Mouse (Mus musculus) lung, embryonic 15.5 days (tissue): Measurements from ENCODE around the gene Usp48. TPM values are rescaled to one million over a fixed set of nuclear protein-coding genes. Genes with fewer than 3 reads are reported as not detected.
A peak's percentile ranks its signal among the peaks of the same experiment; 100 is the strongest.

Source experiments
- ATAC-seq: fragments of 200-750 bp; cut with Nextera tagmentation; 2 replicates; pipeline ENCODE4 v1.8.0; 2017; ENCODE audit warnings: moderate number of reproducible peaks, borderline replicate concordance; ENCODE audit not compliant: low FRiP score, low TSS enrichment; ENCODE audit errors: extremely low read depth
- H3K27ac ChIP-seq: fragments of 300-500 bp; sonication (generic); 2 replicates; pipeline ENCODE4 v1.5.1; 2015; ENCODE audit warnings: moderate library complexity, mild to moderate bottlenecking, inconsistent platforms
- H3K27me3 ChIP-seq: fragments of 300-500 bp; sonication (generic); 2 replicates; pipeline ENCODE4 v1.6.1; 2015; ENCODE audit warnings: inconsistent platforms
- H3K36me3 ChIP-seq: fragments of 300-500 bp; sonication (generic); 2 replicates; pipeline ENCODE4 v1.6.1; 2015; ENCODE audit warnings: inconsistent platforms
- H3K4me1 ChIP-seq: fragments of 300-500 bp; sonication (generic); 2 replicates; pipeline ENCODE4 v1.6.1; 2015; ENCODE audit warnings: inconsistent platforms
- H3K4me2 ChIP-seq: fragments of 300-500 bp; sonication (generic); 2 replicates; pipeline ENCODE4 v1.6.1; 2015; ENCODE audit warnings: inconsistent platforms, mild to moderate bottlenecking, moderate library complexity
- H3K4me3 ChIP-seq: fragments of 300-500 bp; sonication (generic); 2 replicates; pipeline ENCODE4 v1.5.1; 2015; ENCODE audit warnings: mild to moderate bottlenecking, inconsistent platforms
- H3K9ac ChIP-seq: fragments of 300-500 bp; sonication (generic); 2 replicates; pipeline ENCODE4 v1.6.1; 2015; ENCODE audit warnings: inconsistent platforms
- H3K9me3 ChIP-seq: fragments of 300-500 bp; sonication (generic); 2 replicates; pipeline ENCODE4 v1.6.1; 2016; ENCODE audit warnings: inconsistent platforms
- WGBS: fragments of 180-500 bp; shearing (Covaris S2); methylation state at CpG from one replicate; pipeline ENCODE4 v1.1.7; 2015; 5-methylcytosine and 5-hydroxymethylcytosine counted together
- polyA plus RNA-seq: library from polyadenylated mRNA; unstranded; fragments of >200 nt; fragmentation: Nextera tagmentation; extraction: Ambion mirVana; gene quantifications from 2 replicates; pipeline ENCODE4 v1.2.1, GENCODE M21; 2015

Gene Usp48
- polyA plus RNA-seq, 1 experiment from 2014 or later, result 65.8 TPM

- no peak overlapping the region for H3K9ac ChIP-seq
- WGBS, result 76% methylated on average over 2 of the region's 2 CpGs
- H3K4me3 ChIP-seq, result no peak overlapping the region
- no peak overlapping the region for H3K4me2 ChIP-seq
- H3K4me1 ChIP-seq, result peaks cover 11% of the 10 kb centered on the region
- H3K36me3 ChIP-seq, result no peaks in the 10 kb centered on the region
- no peak overlapping the region for H3K27ac ChIP-seq
- peaks cover 66% of the 10 kb centered on the region for H3K27me3 ChIP-seq
- H3K9me3 ChIP-seq, result no peaks in the 10 kb centered on the region
- ATAC-seq, result no peak
Measured at GRCm38 (mm10) chr4:137679979-137680550, 86.5 kb downstream of the Usp48 start.

GRCm38 (mm10) chr4:137680721-137681120 is 87.2 kb downstream of the Usp48 start:
- 21% methylated on average over 7 of the region's 7 CpGs for WGBS
- peaks cover 61% of the 10 kb centered on the region for H3K27me3 ChIP-seq
- H3K9ac ChIP-seq, result no peak overlapping the region
- peaks cover 11% of the 10 kb centered on the region for H3K4me1 ChIP-seq
- ATAC-seq, result no peak
- H3K27ac ChIP-seq, result no peak overlapping the region
- H3K36me3 ChIP-seq, result no peaks in the 10 kb centered on the region
- no peaks in the 10 kb centered on the region for H3K9me3 ChIP-seq
- no peak overlapping the region for H3K4me2 ChIP-seq
- no peak overlapping the region for H3K4me3 ChIP-seq

GRCm38 (mm10) chr4:137681408-137682104 is 88.0 kb downstream of the Usp48 start:
- H3K36me3 ChIP-seq, result no peaks in the 10 kb centered on the region
- no peak overlapping the region for H3K27ac ChIP-seq
- H3K9ac ChIP-seq, result 0 out of 2 replicates have a peak overlapping the region, but pooled peaks have one; percentile 6
- H3K27me3 ChIP-seq, result peaks cover 60% of the 10 kb centered on the region
- 4% methylated on average over 52 of the region's 52 CpGs for WGBS
- ATAC-seq, result peak; percentile 32; the same call in 1 of the 2 replicates
- no peaks in the 10 kb centered on the region for H3K9me3 ChIP-seq
- peaks cover 11% of the 10 kb centered on the region for H3K4me1 ChIP-seq
- H3K4me2 ChIP-seq, result peak overlapping the region; percentile 69
- H3K4me3 ChIP-seq, result peak overlapping the region; percentile 27

- H3K9ac ChIP-seq, result no peak overlapping the region
- H3K36me3 ChIP-seq, result no peaks in the 10 kb centered on the region
- H3K9me3 ChIP-seq, result no peaks in the 10 kb centered on the region
- peaks cover 52% of the 10 kb centered on the region for H3K27me3 ChIP-seq
- no peak overlapping the region for H3K4me2 ChIP-seq
- no peak overlapping the region for H3K4me3 ChIP-seq
- H3K27ac ChIP-seq, result no peak overlapping the region
- 41% methylated on average over 7 of the region's 7 CpGs for WGBS
- peaks cover 16% of the 10 kb centered on the region for H3K4me1 ChIP-seq
- ATAC-seq, result no peak
Measured at GRCm38 (mm10) chr4:137682961-137683453, 89.5 kb downstream of the Usp48 start.

- H3K4me2 ChIP-seq, result no peak overlapping the region
- H3K27me3 ChIP-seq, result peaks cover 46% of the 10 kb centered on the region
- no peak overlapping the region for H3K9ac ChIP-seq
- H3K4me3 ChIP-seq, result no peak overlapping the region
- ATAC-seq, result no peak
- no peak overlapping the region for H3K27ac ChIP-seq
- 23% methylated on average over 9 of the region's 9 CpGs for WGBS
- peaks cover 16% of the 10 kb centered on the region for H3K4me1 ChIP-seq
- no peaks in the 10 kb centered on the region for H3K36me3 ChIP-seq
- no peaks in the 10 kb centered on the region for H3K9me3 ChIP-seq
Measured at GRCm38 (mm10) chr4:137684830-137685343, 91.3 kb downstream of the Usp48 start.

GRCm38 (mm10) chr4:137686303-137686702 is 92.7 kb downstream of the Usp48 start:
- Histone ChIP-seq H3K27me3 (peaks cover 31% of the 10 kb centered on the region), H3K9ac (no peak overlapping the region), H3K4me2 (no peak overlapping the region), H3K4me1 (peaks cover 12% of the 10 kb centered on the region), H3K4me3 (no peak overlapping the region), H3K9me3 (no peaks in the 10 kb centered on the region), H3K27ac (no peak overlapping the region), H3K36me3 (no peaks in the 10 kb centered on the region)
- WGBS, result 65% methylated on average over 5 of the region's 5 CpGs
- no peak for ATAC-seq

- ATAC-seq, result no peak
- H3K27me3 ChIP-seq, result peaks cover 21% of the 10 kb centered on the region
- no peak overlapping the region for H3K4me2 ChIP-seq
- no peak overlapping the region for H3K4me3 ChIP-seq
- H3K9me3 ChIP-seq, result no peaks in the 10 kb centered on the region
- 36% methylated on average over 14 of the region's 14 CpGs for WGBS
- peaks cover 5% of the 10 kb centered on the region; the same call in 1 of the 2 replicates for H3K4me1 ChIP-seq
- H3K27ac ChIP-seq, result no peak overlapping the region
- H3K36me3 ChIP-seq, result no peaks in the 10 kb centered on the region
- no peak overlapping the region for H3K9ac ChIP-seq
Measured at GRCm38 (mm10) chr4:137687234-137687825, 93.8 kb downstream of the Usp48 start.

GRCm38 (mm10) chr4:137692107-137692902 is 98.8 kb downstream of the Usp48 start:
- no peak overlapping the region for H3K9ac ChIP-seq
- no peak overlapping the region for H3K4me2 ChIP-seq
- H3K27ac ChIP-seq, result no peak overlapping the region
- no peak for ATAC-seq
- H3K4me1 ChIP-seq, result peaks cover 17% of the 10 kb centered on the region
- H3K9me3 ChIP-seq, result no peaks in the 10 kb centered on the region
- H3K27me3 ChIP-seq, result no peaks in the 10 kb centered on the region
- H3K36me3 ChIP-seq, result no peaks in the 10 kb centered on the region
- 68% methylated on average over 10 of the region's 10 CpGs for WGBS
- no peak overlapping the region for H3K4me3 ChIP-seq

GRCm38 (mm10) chr4:137695300-137695699 is 101.7 kb downstream of the Usp48 start:
- no peaks in the 10 kb centered on the region for H3K36me3 ChIP-seq
- no peak for ATAC-seq
- H3K27me3 ChIP-seq, result no peaks in the 10 kb centered on the region
- H3K4me3 ChIP-seq, result no peak overlapping the region
- peak overlapping the region; percentile 2; the same call in 1 of the 2 replicates for H3K27ac ChIP-seq
- WGBS, result 57% methylated on average over 8 of the region's 8 CpGs
- no peak overlapping the region for H3K4me2 ChIP-seq
- H3K9me3 ChIP-seq, result no peaks in the 10 kb centered on the region
- no peak overlapping the region for H3K9ac ChIP-seq
- H3K4me1 ChIP-seq, result peaks cover 46% of the 10 kb centered on the region

- no peak for ATAC-seq
- no peaks in the 10 kb centered on the region for H3K27me3 ChIP-seq
- H3K4me1 ChIP-seq, result peaks cover 46% of the 10 kb centered on the region
- no peak overlapping the region for H3K4me3 ChIP-seq
- no peaks in the 10 kb centered on the region for H3K9me3 ChIP-seq
- no peak overlapping the region for H3K4me2 ChIP-seq
- H3K36me3 ChIP-seq, result no peaks in the 10 kb centered on the region
- WGBS, result 7% methylated on average over 4 of the region's 4 CpGs
- peak overlapping the region; percentile 2; the same call in 1 of the 2 replicates for H3K27ac ChIP-seq
- no peak overlapping the region for H3K9ac ChIP-seq
Measured at GRCm38 (mm10) chr4:137695900-137696299, 102.3 kb downstream of the Usp48 start.

- Histone ChIP-seq H3K4me1 (peaks cover 46% of the 10 kb centered on the region), H3K27me3 (no peaks in the 10 kb centered on the region), H3K27ac (peak overlapping the region; percentile 94), H3K4me2 (no peak overlapping the region), H3K36me3 (no peaks in the 10 kb centered on the region), H3K9me3 (no peaks in the 10 kb centered on the region), H3K4me3 (no peak overlapping the region), H3K9ac (no peak overlapping the region)
- 52% methylated on average over 13 of the region's 13 CpGs for WGBS
- ATAC-seq, result no peak
Measured at GRCm38 (mm10) chr4:137697156-137697885, 103.8 kb downstream of the Usp48 start.
